16 mouse cellular contexts compared by ENCODE assay signal in genomic region chr3:57920090-57920432, GRCm38 (mm10).
"Had no signal": no experiment of that assay in that cellular context is flagged by ENCODE, and none has a peak within 500 bp of the region (broad histone marks: within the 10 kb centered on the region; RNA-seq: fewer than 3 reads in every experiment).

No protein-coding gene starts in this region.

- H3K9ac ChIP-seq: limb, embryonic 12.5 days; liver, embryonic 13.5 days; liver, postnatal 0 days; neural tube, embryonic 12.5 days; stomach, embryonic 15.5 days had no signal

- DNase-seq: kidney, adult 11 months; kidney, adult 9 months; kidney, postnatal 10 days; kidney, postnatal 4 days; liver; liver, embryonic 13.5 days; liver, postnatal 0 days; lung, postnatal 36 days; spleen, adult 18-20 months; thymus, postnatal 36 days had no signal

- H3K36me3 ChIP-seq: limb, embryonic 12.5 days; liver, embryonic 13.5 days; midbrain, embryonic 10.5 days; neural tube, embryonic 12.5 days; stomach, embryonic 15.5 days had no signal

- H3K4me2 ChIP-seq: limb, embryonic 12.5 days; liver, embryonic 13.5 days; neural tube, embryonic 12.5 days; stomach, embryonic 15.5 days had no signal

- ATAC-seq: liver, postnatal 0 days had no signal

- H3K4me3 ChIP-seq: layer of hippocampus, adult 2 months; limb, embryonic 12.5 days; liver, embryonic 13.5 days; midbrain, embryonic 10.5 days; myocyte; neural tube, embryonic 12.5 days; stomach, embryonic 15.5 days had no signal

- H3K27ac ChIP-seq: limb, embryonic 12.5 days; liver, embryonic 13.5 days; midbrain, embryonic 10.5 days; neural tube, embryonic 12.5 days; stomach, embryonic 15.5 days had no signal

- H3K4me1 ChIP-seq: limb, embryonic 12.5 days; liver, embryonic 13.5 days; neural tube, embryonic 12.5 days; stomach, embryonic 15.5 days had no signal

- H3K9me3 ChIP-seq: limb, embryonic 12.5 days; liver, embryonic 13.5 days; midbrain, embryonic 10.5 days; neural tube, embryonic 12.5 days; stomach, embryonic 15.5 days had no signal

- H3K27me3 ChIP-seq: limb, embryonic 12.5 days; liver, embryonic 13.5 days; neural tube, embryonic 12.5 days; stomach, embryonic 15.5 days had no signal
